Mouse (Mus musculus): ENCODE measurements around the gene Olfr558.

DNA sequence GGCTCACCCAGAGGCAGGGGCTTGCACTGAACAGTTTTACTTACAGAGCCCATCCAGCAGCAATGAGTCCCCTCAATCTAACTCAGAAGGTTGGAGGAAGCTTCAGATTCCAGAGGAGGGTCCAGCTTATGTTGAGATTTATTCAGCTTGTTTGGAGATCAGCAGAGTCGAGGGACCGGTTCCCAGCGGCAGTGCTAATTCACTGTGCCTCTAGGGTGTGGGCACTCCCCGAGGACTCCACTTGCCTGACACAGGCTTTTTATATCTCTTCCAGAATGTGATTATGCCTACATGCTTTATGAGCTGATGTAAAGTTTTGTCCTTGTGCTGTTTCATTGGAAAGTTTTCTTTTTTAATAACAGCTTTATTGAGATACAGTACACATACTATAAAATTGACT, 57.3 kb downstream of the Olfr558 start, which contains the start of the genes Olfr560 and Olfr78:
- TF ChIP-seq CTCF (IDR thresholded peaks at IDR 0.05; ENCODE audit: low read depth, low read length) (no peak), POLR2A (IDR thresholded peaks at IDR 0.05; ENCODE audit: borderline replicate concordance, low read depth, low read length) (no peak)
